8 mouse cellular contexts compared by ENCODE assay signal in genomic region chr19:5460465-5460911, GRCm38 (mm10). TPM values are rescaled to one million over a fixed set of nuclear protein-coding genes. Genes with fewer than 3 reads are reported as not detected.
DNase-seq lines count a peak whose midpoint lies in the region; ATAC-seq lines count a peak whose summit lies in the region.

TSS of gene Fibp (plus strand) at chr19:5460615.

- H3K27ac ChIP-seq in hindbrain, embryonic 12.5 days, result peak within 1 kb of the TSS; percentile 45

- no peaks in the 10 kb centered on the region for H3K9me3 ChIP-seq in hindbrain, embryonic 12.5 days (replicated peaks)

- H3K36me3 ChIP-seq in hindbrain, embryonic 12.5 days, result peaks cover 21% of the 10 kb centered on the region

- peak; percentile 51 for ATAC-seq in hindbrain, embryonic 12.5 days (ENCODE audit: low FRiP score)

- peak; percentile 90 for DNase-seq in Muller cell, postnatal 12 days (ENCODE audit: inconsistent ontology term)
- peak; percentile 87 for DNase-seq in cerebellum, adult 9-11 months
- peak; percentile 81 to 88 for DNase-seq in frontal cortex, postnatal 10 days (ENCODE audit: low spot score in 2 of 2)
- DNase-seq in layer of hippocampus, postnatal 14 days (ENCODE audit: low spot score in 2 of 2), result peak; percentile 87 to 91
- peak; percentile 88 for DNase-seq in lung, postnatal 25 days (ENCODE audit: low spot score)
- DNase-seq in retina, embryonic 14.5 days (ENCODE audit: low spot score), result peak; percentile 93
- peak; percentile 86 for DNase-seq in thymus, postnatal 4 days

- peaks cover 43% of the 10 kb centered on the region for H3K4me1 ChIP-seq in hindbrain, embryonic 12.5 days

- H3K27me3 ChIP-seq in hindbrain, embryonic 12.5 days, result peaks cover 11% of the 10 kb centered on the region; the same call in 1 of the 2 replicates

- under 1% methylated on average over 32 of the region's 32 CpGs for WGBS in hindbrain, embryonic 12.5 days

- peak within 1 kb of the TSS; percentile 69 for H3K9ac ChIP-seq in hindbrain, embryonic 12.5 days

- peak within 1 kb of the TSS; percentile 94 for H3K4me2 ChIP-seq in hindbrain, embryonic 12.5 days (replicated peaks)

- peak within 1 kb of the TSS; percentile 54 for H3K4me3 ChIP-seq in hindbrain, embryonic 12.5 days

RNA-seq across cellular contexts. Expression of gene Fibp, which starts in this region (rescaled TPM):
- 133 and 144 TPM in 2 replicates for polyA plus RNA-seq in hindbrain, embryonic 12.5 days (2016; fragmentation: Nextera tagmentation; extraction: Ambion mirVana)
- total RNA-seq in layer of hippocampus, postnatal 14 days (2021), result 100 to 1,000 TPM in 1 of 2 experiments, 10 to 100 TPM in 1; 96.3 to 101 TPM

Comparison
In these comparisons a context has a peak if more than half of its experiments do, and no peak if none do; other contexts are left out.
1. Peak in every context shown above with its lines: DNase-seq, ATAC-seq, H3K4me3 ChIP-seq and H3K27ac ChIP-seq.